Mouse (Mus musculus) monocyte, adult 59 days (primary cell): Measurements from ENCODE around the gene Mup6. TPM values are rescaled to one million over a fixed set of nuclear protein-coding genes. Genes with fewer than 3 reads are reported as not detected.

Experiments
- total RNA-seq, 2 experiments: library from RNA; stranded (reverse); gene quantifications; one replicate each; pipeline ENCODE4 v1.2.4; 2023

Gene Mup6
- not detected for total RNA-seq

DNA sequence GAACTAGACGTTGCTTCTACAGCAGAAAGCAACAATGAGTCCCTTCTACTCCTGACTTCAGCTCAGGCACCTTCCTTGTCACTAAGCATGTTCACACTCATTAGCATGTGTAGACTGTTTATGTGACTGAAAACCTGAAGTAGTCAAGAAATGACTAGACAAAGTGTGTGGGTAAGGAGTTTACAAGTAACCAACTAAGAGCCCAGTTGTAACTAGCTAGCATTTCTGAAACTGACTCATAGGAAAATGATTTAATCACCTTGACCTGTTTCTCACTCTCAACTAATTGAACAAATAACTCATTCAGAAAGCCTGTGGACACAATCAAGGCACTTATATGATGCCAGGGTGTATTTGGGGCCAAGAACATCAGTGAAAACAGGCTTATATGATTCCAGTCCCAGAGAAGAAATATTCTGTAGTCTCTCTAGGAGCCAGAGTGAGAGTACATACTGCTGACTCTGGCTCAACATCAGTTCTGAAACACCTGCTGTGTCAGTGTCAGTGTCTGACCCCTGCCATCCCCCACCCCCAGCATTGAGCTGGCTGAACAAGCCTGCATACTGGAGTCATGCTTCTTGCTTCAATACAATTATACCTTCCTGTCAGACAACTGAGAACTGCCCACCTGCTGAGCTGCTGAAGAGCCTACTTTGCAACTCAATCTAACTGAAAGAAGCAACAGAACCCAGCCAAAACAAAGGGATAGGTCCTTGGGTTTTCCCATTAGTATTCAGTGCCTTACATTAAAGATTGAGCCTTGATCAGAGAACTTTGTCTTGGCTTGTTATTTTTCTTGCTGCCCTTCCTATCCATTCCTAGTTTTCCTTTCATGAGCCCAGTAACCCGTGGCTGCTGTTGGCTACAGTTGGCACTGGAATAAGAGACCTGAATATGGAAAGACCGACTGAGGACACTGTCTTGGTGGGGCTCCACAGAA, at the start of gene Mup6:
Mup6 (plus strand) TSS at position 890 of the 940 bp plus-strand sequence.

DNA sequence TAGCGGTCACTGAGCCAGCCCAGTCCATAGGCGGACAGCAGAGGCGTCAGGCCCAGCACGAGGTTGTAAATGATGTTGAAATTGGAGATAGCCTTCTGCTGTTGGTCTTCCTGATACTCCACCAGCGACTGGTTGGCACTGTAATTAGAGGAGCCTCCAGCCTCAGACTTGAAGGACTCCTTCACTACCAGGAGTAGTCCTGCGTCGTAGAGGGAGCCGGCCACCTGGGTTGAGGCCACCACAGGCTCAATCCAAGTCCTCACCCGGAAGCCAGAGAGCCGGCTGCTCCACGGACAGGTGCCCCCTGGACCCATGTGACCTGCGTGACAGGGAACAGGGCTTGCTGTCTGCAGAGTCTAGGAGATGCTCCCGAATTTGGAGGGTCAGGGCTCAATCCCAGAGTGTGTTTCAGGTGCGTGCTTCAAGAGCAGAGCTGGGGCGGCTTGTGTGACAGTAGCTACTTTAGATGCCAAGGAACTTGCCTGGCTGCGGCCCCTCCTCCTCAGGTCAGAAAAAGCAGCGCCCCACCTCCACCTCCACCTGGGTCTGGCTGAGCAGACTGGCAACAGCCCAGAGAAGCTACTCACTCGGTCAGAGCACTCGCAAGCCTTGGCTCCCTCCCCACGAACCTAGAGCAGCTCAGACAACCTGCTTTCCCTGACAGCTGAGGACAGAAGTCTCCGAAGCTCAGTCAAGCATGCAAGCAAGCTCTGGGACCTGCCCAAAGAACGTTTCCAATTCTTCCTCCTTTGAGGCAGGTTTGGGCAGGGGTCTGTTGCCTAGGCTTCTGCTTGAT, 49.3 kb upstream of the Mup6 start, which contains the start of gene Slc46a2:
Slc46a2 (minus strand) TSS at position 449 of the 796 bp plus-strand sequence.

DNA sequence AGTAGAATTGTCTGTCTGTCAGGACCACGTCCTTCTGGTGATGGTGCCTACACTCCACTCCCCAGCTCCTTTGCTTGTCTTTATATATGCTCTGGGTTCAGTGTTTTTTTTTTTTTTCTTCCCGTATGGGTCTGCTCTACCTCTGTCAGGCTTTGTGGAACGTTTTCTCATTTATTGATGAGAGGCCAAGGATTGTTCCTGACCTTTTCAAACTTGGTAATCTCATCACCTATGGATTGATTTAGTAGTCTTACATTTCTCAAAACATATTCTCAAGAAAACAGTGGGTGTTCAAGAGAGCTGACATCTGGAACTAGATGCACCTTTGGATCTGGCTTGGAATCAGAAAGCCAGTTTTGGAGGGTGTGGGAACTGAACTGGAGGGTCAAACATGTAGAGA, 3.5 kb upstream of the Mup6 start, which contains the start of gene Mup4:
Mup4 (minus strand) TSS at position 101 of the 400 bp plus-strand sequence.

Other genes starting within 250 kb of the Mup6 start
- 10 to 100 TPM; 29.7 to 31.8 TPM for gene Inip, start 162.7 kb upstream of the Mup6 start, total RNA-seq
- gene Snx30, start 158.5 kb upstream of the Mup6 start, total RNA-seq: 10 to 100 TPM; 38.0 to 48.5 TPM
- gene Slc46a2, start 49.2 kb upstream of the Mup6 start, total RNA-seq: not detected
- not detected for gene Mup4, start 3.6 kb upstream of the Mup6 start, total RNA-seq
- gene Mup7, start 106.2 kb downstream of the Mup6 start, total RNA-seq: not detected
- gene Mup2, start 190.0 kb downstream of the Mup6 start, total RNA-seq: not detected